Mouse (Mus musculus): ENCODE data around the gene Ccdc60.
A peak's percentile ranks its signal among the peaks of the same experiment; 100 is the strongest.
"Not testable (repeated sequence)": the region's sequence is repeated elsewhere in the genome, so short reads cannot be mapped to it uniquely, and the experiment has no call there.

Ccdc60 gene

GRCm38 (mm10) chr5:116192693-116193092 is 96.1 kb downstream of the Ccdc60 start:
- DNase-seq (ENCODE audit: low spot score) = no peak

GRCm38 (mm10) chr5:116191596-116191995 is 97.2 kb downstream of the Ccdc60 start:
- no peak for DNase-seq (ENCODE audit: low spot score)

DNA sequence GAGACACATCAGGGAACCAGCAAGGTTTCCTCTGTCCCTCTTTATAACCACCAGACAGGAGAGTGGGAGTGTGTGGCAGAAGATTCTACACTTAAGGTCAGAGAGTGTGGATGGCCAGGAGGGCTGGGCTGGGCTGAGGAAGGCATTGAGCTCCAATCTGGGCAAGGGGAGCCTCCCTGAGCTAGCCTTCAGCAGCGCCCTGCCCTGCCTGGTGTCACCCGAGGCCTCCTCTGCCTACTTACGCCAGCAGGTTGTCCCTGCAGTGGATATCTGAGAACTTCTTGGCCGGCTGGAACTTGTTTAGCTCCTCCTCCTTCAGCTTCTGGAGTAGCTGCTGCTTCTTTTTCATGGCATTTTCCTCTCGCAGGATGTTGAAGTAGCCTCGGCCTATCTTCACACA is 99.0 kb downstream of the Ccdc60 start:
- no peak for DNase-seq (ENCODE audit: low spot score)

- DNase-seq (ENCODE audit: low spot score) = no peak
These were observed 108.2 kb downstream of the Ccdc60 start for GRCm38 (mm10) chr5:116180594-116180993.

DNA sequence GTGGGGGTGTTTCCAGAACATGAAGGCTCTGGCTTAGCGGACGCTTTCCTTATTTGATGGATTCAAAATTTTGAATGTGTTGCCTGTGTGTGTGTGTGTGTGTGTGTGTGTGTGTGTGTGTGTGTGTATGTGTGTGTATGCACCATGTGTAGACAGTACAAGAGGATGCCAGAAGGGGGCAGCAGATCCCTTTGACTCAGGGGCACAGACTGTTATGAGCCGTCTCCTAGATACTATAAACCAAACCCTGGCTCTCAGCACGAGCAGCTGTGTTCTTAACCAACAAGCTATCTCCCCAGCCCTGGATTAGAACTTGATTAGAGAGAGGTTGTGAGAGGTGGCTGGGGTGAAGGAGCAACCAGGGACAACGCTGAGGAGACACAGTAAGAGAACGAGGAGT is 117.1 kb downstream of the Ccdc60 start:
- DNase-seq (ENCODE audit: low spot score) = no peak

DNA sequence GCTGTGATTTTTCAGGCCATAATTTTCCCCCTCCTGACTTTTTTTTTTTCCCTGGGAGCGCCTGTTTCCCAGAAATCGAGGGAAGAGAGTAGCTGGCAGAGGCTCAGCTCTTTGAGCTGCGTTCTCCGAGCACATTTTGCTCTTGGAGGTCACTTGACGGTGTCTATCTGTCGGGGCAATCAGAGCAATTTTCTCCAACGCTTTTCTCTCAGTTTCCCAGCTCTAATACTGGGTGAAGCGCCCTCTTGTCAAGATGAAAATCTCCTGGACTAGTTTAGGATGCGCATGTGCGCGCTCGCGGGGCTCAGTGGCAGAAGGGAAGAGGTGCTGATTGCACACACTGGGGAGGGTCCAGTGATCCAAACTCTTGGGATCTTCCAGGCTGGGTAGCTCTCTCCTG is 121.8 kb downstream of the Ccdc60 start:
- no peak for DNase-seq (ENCODE audit: low spot score)

DNA sequence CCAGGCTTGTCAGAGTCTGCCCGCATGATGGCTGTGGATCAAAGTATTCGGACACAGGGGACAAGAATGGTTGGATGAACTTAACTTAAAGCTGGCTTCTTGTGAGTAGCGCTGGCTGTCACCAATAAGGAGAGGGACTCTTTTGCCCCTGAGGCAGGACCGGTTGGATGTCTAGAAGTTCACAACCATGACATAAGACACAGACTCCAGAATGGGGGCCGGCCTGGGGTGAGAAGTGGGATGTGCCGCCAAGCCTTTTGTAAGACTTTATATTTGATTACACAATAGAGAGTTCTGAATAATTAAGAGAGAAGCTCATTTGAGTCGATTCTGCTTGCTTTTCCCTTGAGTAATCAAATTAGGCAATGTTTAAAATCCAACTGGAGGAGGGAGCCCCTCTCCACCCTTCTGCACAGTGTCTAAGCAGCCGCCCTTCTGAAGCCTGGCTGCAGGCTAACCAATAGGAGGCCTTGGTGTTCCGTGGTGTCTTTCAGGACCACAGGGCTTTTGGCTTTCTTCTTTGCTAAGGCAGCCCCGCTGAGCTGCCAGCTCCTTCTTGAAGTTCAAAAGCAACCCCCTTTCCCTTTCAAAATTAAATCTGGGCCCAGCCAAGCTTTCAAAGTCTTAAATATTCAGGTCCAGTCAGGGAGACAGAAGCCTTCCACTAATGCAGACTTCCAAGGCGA is 123.4 kb downstream of the Ccdc60 start:
- DNase-seq (ENCODE audit: low spot score) = no peak

GRCm38 (mm10) chr5:116154811-116155210 is 134.0 kb downstream of the Ccdc60 start:
- no peak for DNase-seq (ENCODE audit: low spot score)

- not testable (repeated sequence) for DNase-seq (ENCODE audit: low spot score)
These were observed 142.3 kb downstream of the Ccdc60 start for GRCm38 (mm10) chr5:116146446-116146845.

DNA sequence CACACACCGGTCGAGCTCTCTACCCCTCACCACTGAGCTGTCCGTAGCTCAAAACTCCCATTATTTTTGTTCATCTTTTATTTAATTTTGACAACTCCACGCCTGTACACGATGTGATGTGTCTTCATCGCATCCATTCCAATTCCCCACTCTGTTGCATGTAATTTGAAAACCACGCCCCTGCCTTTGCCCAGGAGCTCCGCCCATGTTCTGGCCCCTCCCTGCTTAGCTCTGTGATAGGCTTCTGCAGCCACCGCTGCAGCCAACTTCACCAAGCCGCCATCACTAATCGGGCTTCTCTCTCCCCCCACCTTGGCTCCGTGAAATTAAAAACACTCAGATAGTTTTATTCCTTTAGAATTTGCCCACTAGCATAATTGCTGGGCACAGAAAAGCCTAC is 144.1 kb downstream of the Ccdc60 start:
- DNase-seq (ENCODE audit: low spot score) = no peak

DNA sequence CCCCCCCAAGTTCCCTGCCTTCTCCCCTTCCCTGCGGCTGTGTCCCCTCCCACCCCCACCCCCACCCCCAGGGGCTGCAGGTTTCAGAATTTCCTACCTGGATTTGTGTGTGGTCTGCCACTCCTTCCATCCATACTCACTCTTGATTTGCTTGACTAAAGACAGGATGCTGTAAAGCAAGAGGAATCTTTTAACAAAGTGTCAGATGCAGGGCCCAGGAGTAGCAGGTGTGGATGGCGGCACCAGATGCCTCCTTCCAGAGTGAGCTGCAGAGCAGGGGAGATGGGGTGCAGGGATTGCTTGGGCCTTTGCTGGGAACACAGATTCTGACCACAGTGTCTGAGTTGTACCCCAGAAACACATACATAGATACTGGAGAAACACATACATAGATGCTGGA is 148.1 kb downstream of the Ccdc60 start:
- DNase-seq (ENCODE audit: low spot score) = no peak

GRCm38 (mm10) chr5:116123344-116123743 is 165.4 kb downstream of the Ccdc60 start:
- DNase-seq (ENCODE audit: low spot score) = peak; percentile 13

DNA sequence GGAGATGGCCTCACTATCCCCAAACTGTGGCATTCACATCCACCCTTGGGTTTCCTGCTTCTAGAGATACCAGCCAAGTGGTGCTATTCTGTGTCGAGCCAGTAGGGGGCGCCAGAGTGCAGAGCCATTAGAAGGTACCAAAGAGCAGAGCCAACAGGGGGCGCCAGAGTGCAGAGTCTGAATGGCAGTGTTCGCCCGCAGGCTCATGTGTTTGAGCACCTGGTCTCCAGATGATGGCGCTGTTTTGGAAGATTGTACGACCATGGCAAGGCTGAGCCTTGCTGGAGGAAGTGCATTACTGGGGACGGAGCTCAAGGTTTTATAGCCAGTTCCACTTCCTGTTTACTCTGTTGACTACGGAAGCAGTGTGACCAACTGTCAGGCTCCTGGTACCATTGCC is 172.2 kb downstream of the Ccdc60 start:
- DNase-seq (ENCODE audit: low spot score) = no peak

- no peak for DNase-seq (ENCODE audit: low spot score)
These were observed 172.7 kb downstream of the Ccdc60 start for GRCm38 (mm10) chr5:116116110-116116509.

- no peak for DNase-seq (ENCODE audit: low spot score)
These were observed 173.5 kb downstream of the Ccdc60 start for GRCm38 (mm10) chr5:116115071-116115834.

GRCm38 (mm10) chr5:116108651-116109050 is 180.1 kb downstream of the Ccdc60 start:
- DNase-seq (ENCODE audit: low spot score) = no peak

DNA sequence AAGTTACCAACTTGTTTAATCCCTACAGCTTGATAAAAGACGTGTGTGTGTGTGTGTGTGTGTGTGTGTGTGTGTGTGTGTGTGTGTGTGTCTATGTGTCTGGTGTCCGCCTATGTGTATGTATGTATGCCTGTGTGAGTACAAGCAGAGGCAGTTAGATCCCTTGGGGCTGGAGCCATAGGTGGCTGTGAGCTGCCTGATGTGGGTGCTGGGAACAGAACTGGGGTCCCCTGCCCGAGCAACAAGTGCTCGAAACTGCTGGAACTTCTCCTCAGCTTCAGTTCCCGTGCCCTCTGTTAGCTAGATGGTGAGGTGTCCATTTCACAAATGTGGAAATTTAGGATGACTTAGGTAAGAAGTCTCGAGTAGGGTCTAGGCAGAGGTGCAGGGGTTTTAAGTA is 204.6 kb downstream of the Ccdc60 start:
- no peak for DNase-seq (ENCODE audit: low spot score)

GRCm38 (mm10) chr5:116083081-116083480 is 205.7 kb downstream of the Ccdc60 start, which contains the start of gene Tmem233:
TSS of gene Tmem233 (minus strand) at chr5:116083244.
- no peak for DNase-seq (ENCODE audit: low spot score)

DNA sequence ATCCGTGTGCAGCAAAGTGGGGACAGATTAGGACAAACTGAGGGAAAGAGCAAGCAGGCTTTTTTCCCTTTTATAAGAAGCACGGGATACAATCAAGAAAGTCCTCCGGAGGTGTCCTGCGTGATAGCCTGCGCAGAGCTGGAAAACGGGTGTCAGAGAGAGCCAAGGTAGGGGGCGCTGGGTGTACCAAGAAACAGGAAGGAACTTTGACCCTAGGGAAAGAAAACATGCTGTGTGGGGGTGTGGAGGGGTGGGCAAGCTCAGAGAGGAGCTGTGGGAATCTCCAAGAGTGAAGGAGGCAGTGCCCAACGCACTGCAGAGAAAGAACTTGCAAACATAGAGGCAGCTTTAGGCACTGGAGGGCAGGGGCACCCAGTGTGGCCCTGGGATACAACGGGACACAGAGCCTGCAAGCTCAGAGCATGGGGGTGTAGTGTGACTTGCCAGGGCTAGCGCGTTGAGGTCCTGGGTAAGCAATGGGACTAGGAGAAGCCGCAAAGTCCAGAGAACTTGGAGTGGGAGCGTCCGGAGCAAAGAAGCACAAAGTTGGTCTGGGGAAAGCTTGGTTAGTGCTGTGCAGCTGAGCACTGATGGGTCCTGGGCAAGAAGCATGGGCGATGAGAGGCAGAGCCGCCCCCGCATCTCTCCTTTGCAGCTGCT is 206.4 kb downstream of the Ccdc60 start:
- no peak for DNase-seq (ENCODE audit: low spot score)

DNA sequence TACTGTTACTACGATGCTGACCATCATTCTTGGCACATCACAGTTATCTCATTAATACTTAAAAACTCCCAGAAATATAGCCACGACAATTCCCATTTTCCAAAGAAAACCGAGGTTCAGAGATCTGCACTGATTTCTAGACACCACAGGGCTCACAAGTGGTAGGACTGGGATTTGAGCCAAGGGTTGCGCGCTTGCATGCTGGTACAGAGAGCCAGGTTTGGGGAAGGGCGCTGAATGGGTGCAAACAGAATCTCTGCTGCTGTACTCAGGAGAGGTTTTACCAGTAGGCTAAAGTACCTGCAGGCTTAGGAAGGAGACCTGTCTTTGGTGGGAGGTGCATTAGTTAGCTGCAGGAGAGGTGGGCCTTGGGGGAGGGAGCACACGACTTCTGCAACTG is 207.2 kb downstream of the Ccdc60 start:
- no peak for DNase-seq (ENCODE audit: low spot score)

GRCm38 (mm10) chr5:116080736-116081135 is 208.0 kb downstream of the Ccdc60 start:
- DNase-seq (ENCODE audit: low spot score) = no peak

Data from ovary, adult 18-20 months (tissue).